Mouse (Mus musculus) bone marrow, adult 2 months (tissue): ENCODE results near the gene Dennd6b. TPM values are rescaled to one million over a fixed set of nuclear protein-coding genes. Genes with fewer than 3 reads are reported as not detected.

ENCODE experiments used
- H3K27ac ChIP-seq: fragments of 200-500 bp; 2 replicates; pipeline ENCODE4 v1.5.1; 2012; ENCODE audit warnings: low read depth, mild to moderate bottlenecking, control low read depth, inconsistent platforms, low read length; ENCODE audit not compliant: control insufficient read depth, poor library complexity, insufficient read depth
- H3K4me1 ChIP-seq: fragments of 200-500 bp; 2 replicates; pipeline ENCODE4 v1.6.1; 2011; ENCODE audit warnings: low read length; ENCODE audit not compliant: control insufficient read depth, insufficient read depth
- H3K4me3 ChIP-seq: fragments of 200-500 bp; replicated peaks from 2 replicates; pipeline ENCODE3; 2011; ENCODE audit warnings: mild to moderate bottlenecking, low read depth, low read length, control low read depth; ENCODE audit not compliant: control insufficient read depth
- CTCF ChIP-seq: fragments of 200-500 bp; IDR thresholded peaks from 2 replicates; pipeline ENCODE4 v1.5.1; 2011; ENCODE audit warnings: low read length, control low read depth; ENCODE audit not compliant: control insufficient read depth, insufficient read depth
- POLR2A ChIP-seq: fragments of 200-500 bp; IDR thresholded peaks from 2 replicates; pipeline ENCODE4 v1.6.1; 2011; ENCODE audit warnings: low read depth, mild to moderate bottlenecking, control low read depth, low read length, borderline replicate concordance; ENCODE audit not compliant: control insufficient read depth
- WGBS: fragments of 180-500 bp; shearing (Covaris S2); methylation state at CpG from one replicate; pipeline ENCODE4 v1.1.7; 2018; 5-methylcytosine and 5-hydroxymethylcytosine counted together
- polyA plus RNA-seq: library from polyadenylated mRNA; stranded (reverse); fragments of >200 nt; gene quantifications from 2 replicates; pipeline ENCODE4 v1.2.4, GENCODE M21; 2011; ENCODE audit warnings: low replicate concordance; ENCODE audit not compliant: missing spikeins, insufficient read depth, insufficient read length

The Dennd6b gene
- polyA plus RNA-seq, 1 experiment: 13.6 TPM

DNA sequence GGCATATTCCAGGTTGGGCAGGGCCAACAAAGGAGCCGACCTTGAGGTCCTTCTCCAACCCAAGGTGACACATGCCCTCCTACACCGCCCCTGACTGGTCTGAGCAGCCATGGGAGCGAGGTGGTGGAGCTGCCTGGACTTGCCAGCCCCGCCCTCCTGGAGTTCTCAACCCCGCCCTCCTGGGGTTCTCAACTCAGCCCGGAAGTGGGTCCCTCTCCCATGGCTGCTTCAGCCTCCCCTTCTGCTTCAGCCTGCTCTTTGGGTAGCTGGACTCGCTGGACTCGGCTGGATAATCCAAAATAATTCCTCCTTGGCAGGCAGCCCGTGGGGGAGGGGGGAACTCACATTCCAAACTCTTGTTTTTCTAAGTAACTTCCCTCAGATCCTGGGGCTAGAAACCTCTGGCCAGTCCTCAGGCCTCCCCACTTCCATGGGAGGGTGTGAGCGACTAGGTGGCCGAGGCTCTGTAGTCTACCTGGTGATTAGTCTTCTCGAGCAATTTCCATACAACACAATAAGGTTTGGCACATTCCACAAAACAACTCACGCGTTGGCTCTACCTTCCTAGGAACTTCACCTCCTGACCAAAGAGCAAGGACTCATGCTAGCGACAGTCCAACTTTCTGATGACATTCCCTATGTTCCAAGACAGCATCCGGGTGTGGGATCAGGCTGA, 17.2 kb downstream of the Dennd6b start:
- no peak for TF ChIP-seq POLR2A
- TF ChIP-seq CTCF: no peak
- 30% methylated on average over 16 of the region's 16 CpGs for WGBS
- Histone ChIP-seq H3K4me1 (peaks cover 4% of the 10 kb centered on the region), H3K27ac (peak overlapping the region; percentile 43), H3K4me3 (peak overlapping the region; percentile 54)

DNA sequence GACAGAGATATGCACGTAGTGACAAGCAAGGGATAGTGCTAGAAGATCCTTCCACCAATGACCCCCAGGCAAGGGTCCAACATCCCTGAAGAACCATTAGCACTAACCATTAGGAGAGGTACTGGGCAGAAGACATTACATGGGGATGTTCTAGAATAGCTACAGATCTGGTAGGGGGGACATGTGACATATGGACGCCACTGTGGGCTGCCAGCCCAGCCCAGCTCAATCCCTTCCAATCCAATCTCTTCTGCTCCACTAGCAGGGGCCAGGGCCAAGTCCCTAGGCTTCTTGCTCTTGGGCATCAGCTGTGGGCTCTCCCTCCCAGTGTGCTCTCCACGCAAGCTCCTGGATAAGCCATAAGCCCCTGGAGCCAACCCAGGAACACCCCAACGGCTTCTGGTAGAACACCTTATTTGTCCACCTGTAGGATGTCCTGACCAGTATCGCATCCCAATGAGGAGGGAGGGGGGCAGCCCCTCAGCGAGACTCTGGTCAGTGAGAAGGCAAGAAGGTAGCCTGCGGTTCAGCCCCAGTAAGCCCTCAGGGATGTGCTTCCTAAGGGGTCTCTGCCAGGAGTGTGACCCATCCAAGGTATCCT, 17.9 kb downstream of the Dennd6b start:
- 76% methylated on average over 7 of the region's 7 CpGs for WGBS
- Histone ChIP-seq H3K4me3 (no peak overlapping the region), H3K4me1 (peaks cover 4% of the 10 kb centered on the region), H3K27ac (peak overlapping the region; percentile 43; the same call in 1 of the 2 replicates)
- TF ChIP-seq CTCF: no peak
- no peak for TF ChIP-seq POLR2A

GRCm38 (mm10) chr15:89177576-89178259, 18.6 kb downstream of the Dennd6b start:
- 42% methylated on average over 4 of the region's 4 CpGs for WGBS
- H3K4me1 ChIP-seq: peaks cover 4% of the 10 kb centered on the region
- no peak overlapping the region for H3K4me3 ChIP-seq
- H3K27ac ChIP-seq: peak overlapping the region; percentile 70
- TF ChIP-seq POLR2A (no peak), CTCF (no peak)

DNA sequence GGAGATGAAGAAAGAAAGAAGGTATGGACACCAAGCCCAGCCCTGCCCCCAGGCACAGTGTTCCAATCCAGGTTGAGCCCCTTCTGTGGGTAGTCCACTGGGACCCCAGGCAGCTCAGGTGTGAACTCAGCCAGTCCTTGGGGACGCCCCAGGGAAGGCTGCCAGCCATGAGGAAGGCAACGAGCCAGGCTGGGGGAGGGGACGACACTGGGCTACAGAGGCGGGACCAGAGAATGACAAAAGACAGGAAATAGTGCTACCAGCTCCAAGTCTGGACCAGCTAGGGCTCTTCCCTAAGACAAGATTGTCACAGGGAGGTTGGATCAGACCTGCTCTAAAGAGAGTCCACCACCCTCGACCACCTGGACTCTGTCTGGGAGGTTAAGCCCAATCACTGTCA, 19.2 kb downstream of the Dennd6b start:
- H3K4me1 ChIP-seq: peaks cover 4% of the 10 kb centered on the region
- WGBS: 1% methylated on average over 5 of the region's 5 CpGs
- peak overlapping the region; percentile 70 for H3K27ac ChIP-seq
- no peak overlapping the region for H3K4me3 ChIP-seq
- TF ChIP-seq CTCF: no peak
- TF ChIP-seq POLR2A: no peak

DNA sequence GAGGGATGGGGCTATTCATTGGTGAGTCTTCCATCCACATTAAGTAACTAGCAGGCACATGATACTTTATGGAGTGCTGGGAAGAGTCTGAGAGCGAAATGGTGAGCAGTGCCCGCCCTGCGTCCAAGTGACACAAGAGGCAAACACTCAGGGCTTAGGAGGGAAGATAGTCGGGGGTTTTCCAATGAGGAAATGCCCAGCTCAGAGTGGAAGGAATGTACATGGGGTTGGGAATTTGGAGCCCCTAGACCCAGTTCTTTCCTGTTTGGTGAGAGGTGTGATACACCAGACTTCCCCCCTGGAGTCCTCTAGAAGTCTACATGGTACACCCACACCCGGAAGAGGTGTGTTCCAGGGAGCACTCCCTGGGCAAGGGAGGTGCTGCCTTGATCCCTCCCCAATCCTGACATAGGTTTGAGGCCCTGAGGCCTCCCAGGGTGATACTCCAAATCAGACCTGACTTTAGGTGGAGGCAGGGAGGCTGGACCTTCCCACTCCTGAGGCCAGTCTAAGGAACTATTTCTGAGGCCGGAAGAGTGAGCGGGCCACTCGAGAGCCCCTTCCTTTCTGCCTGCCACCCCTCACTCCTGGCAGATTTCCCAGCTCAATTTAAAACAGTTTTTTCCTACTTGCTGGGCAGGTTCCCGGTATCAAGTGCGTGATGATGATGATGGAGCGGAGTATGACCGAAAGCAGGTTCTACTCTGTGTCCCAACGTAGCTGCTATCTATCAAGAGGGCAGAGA, 20.7 kb downstream of the Dennd6b start:
- H3K4me3 ChIP-seq: no peak overlapping the region
- H3K4me1 ChIP-seq: peaks cover 4% of the 10 kb centered on the region
- 81% methylated on average over 13 of the region's 13 CpGs for WGBS
- H3K27ac ChIP-seq: no peak overlapping the region
- TF ChIP-seq POLR2A (no peak), CTCF (no peak)

DNA sequence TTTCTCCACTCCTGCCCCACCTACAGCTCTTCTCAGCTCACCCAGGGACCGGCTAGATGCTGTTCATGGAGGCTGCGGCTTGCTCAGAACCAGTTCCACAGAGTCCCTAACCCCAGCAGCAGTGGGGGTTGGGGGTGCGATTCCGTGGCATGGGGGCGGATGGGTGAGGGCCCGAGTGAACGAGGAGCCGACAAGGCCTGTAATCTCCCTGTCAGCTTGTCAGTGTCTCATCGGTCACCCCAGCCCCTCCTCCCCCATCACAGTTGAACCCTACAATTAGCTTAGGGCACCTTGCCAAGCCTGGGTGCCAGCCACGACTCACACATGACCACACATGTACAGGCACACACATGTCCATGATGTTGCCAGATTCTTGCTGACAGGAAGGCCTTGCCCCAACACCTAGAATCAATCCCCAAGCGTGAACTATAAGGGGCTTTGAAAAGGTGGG, 21.4 kb downstream of the Dennd6b start:
- no peak overlapping the region for H3K4me3 ChIP-seq
- no peak overlapping the region for H3K27ac ChIP-seq
- 78% methylated on average over 11 of the region's 11 CpGs for WGBS
- TF ChIP-seq POLR2A (no peak), CTCF (no peak)
- peaks cover 4% of the 10 kb centered on the region for H3K4me1 ChIP-seq

- peak overlapping the region; percentile 46 for H3K4me3 ChIP-seq
- peaks cover 3% of the 10 kb centered on the region for H3K4me1 ChIP-seq
- 10% methylated on average over 15 of the region's 15 CpGs for WGBS
These were observed 22.4 kb downstream of the Dennd6b start for GRCm38 (mm10) chr15:89173906-89174214.

DNA sequence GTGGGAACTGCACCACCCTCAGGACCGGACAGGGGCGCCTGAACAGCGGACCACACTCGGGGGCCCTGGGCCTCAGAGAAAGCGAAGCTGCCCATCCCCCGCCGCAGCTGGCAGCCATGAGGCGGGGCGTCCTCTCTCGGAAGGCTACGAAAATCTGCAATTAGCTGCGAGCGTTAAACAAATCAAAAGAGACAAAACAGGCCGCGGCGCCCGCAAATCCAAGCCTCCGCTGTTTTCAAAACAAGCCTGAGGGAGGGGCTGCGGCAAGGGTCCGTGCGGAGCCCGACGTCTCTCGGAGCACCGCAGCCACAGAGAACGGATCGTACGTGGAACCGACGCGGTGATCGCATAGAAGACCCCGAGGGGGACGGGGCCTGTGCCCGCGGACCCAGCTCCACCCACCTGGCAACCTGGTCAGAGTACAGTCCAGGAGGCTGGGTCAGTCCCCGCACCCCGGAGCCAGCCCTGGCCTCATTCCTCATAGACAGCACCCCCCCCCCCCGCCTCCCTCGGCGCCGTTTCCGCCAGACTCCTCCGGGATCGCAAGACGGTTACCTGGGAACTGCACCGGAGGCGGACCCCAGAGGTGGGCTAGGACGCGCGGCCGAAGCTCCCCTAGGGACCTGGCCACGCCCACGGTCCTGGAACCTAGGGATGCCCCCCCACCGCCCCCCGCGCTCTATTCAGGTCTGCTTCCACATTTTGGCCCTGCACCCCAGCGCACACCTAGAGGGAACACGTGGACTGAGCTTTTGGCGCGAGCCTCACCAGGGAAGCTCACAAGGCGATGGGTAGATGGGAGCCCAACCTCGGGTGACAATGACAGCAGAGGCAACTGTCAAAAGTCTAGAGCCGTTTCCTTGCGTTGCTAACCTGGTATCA, 23.0 kb downstream of the Dennd6b start:
- peaks cover 3% of the 10 kb centered on the region for H3K4me1 ChIP-seq
- WGBS: 1% methylated on average over 65 of the region's 65 CpGs
- no peak for TF ChIP-seq CTCF
- TF ChIP-seq POLR2A: no peak
- H3K27ac ChIP-seq: peak overlapping the region; percentile 25; the same call in 1 of the 2 replicates
- peak overlapping the region; percentile 56 for H3K4me3 ChIP-seq

More at GRCm38 (mm10) chr15:89173906-89174214, 22.4 kb downstream of the Dennd6b start:
- TF ChIP-seq POLR2A: no peak
- no peak for TF ChIP-seq CTCF
- H3K27ac ChIP-seq: no peak overlapping the region
